Mouse (Mus musculus): ENCODE data around the gene Frem2.

Frem2 gene

GRCm38 (mm10) chr3:53555031-53555952, 101.9 kb downstream of the Frem2 start:
- DNase-seq, result peak; percentile 66 to 73

GRCm38 (mm10) chr3:53552691-53553090, 104.5 kb downstream of the Frem2 start:
- DNase-seq, result peak in 1 of 2 experiments; percentile 18

- DNase-seq, result no peak
Observed at GRCm38 (mm10) chr3:53532091-53532490, 125.1 kb downstream of the Frem2 start.

- DNase-seq, result peak in 1 of 2 experiments; percentile 4
Observed at GRCm38 (mm10) chr3:53530305-53530704, 126.8 kb downstream of the Frem2 start.

DNA sequence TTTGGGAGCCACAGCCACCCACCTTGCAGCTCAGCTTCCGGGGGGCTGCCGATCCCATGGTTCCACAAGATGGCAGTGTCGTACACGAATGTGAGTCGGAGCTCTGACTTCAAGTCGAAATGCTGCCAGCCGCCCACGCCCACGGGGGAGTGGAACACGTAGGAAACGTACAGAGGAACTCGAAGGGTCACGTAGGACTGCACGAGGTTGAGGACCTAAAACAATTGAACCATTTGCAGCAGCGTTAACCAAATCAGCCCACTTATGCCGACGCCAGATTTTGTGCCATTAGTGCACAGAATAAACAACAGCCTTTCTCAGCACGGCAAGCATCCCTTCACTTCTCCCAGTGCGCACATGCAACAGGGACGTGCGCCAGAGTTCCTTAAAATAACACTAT, 131.4 kb downstream of the Frem2 start:
- DNase-seq, result peak; percentile 61 to 84

GRCm38 (mm10) chr3:53522794-53523193, 134.4 kb downstream of the Frem2 start:
- no peak for DNase-seq

DNA sequence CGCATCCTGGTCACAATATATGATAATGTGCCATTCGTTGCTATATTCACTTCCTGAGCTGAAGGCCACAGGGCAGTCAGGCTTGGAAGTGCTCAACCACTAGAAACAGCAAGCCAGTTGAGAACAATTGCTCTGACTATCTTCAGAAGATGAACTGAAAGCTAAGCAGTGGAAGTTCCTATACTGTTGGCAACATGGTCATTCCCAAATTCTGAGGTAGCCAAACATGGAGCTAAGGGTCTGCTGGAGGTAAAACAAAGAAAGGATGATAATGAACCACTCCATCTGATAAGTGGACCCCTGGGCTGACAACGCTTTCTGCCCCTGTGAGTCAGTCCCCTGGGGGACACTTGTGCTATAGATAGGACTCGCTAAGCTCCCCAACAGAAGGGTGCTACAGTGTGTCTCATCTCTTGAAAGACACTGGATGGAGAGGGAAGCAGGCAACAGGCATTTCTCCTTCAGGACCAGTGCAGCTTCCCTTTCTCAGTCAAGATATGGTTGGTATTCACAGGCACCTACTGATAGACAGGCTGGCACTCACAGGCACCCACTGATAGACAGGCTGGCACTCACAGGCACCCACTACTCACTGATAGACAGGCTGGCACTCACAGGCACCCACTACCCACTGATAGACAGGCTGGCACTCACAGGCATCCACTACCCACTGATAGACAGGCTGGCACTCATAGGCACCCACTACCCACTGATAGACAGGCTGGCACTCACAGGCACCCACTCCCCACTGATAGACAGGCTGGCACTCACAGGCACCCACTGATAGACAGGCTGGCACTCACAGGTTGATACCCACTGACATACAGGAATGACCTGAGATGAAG, 142.7 kb downstream of the Frem2 start:
- DNase-seq, result no peak

- peak in 1 of 2 experiments; percentile 5 for DNase-seq
Observed at GRCm38 (mm10) chr3:53513096-53513495, 144.1 kb downstream of the Frem2 start.

- no peak for DNase-seq
Observed at GRCm38 (mm10) chr3:53502428-53502827, 154.7 kb downstream of the Frem2 start.

- DNase-seq, result peak; percentile 52 to 58
Observed at GRCm38 (mm10) chr3:53498351-53498905, 158.7 kb downstream of the Frem2 start.

GRCm38 (mm10) chr3:53488353-53488752, 168.8 kb downstream of the Frem2 start, which contains the start of gene Stoml3:
TSS of gene Stoml3 (plus strand) at chr3:53488653.
- DNase-seq, result no peak

- DNase-seq, result no peak
Observed at GRCm38 (mm10) chr3:53486996-53487576, 170.1 kb downstream of the Frem2 start.

GRCm38 (mm10) chr3:53486561-53486960, 170.6 kb downstream of the Frem2 start:
- DNase-seq, result no peak

DNA sequence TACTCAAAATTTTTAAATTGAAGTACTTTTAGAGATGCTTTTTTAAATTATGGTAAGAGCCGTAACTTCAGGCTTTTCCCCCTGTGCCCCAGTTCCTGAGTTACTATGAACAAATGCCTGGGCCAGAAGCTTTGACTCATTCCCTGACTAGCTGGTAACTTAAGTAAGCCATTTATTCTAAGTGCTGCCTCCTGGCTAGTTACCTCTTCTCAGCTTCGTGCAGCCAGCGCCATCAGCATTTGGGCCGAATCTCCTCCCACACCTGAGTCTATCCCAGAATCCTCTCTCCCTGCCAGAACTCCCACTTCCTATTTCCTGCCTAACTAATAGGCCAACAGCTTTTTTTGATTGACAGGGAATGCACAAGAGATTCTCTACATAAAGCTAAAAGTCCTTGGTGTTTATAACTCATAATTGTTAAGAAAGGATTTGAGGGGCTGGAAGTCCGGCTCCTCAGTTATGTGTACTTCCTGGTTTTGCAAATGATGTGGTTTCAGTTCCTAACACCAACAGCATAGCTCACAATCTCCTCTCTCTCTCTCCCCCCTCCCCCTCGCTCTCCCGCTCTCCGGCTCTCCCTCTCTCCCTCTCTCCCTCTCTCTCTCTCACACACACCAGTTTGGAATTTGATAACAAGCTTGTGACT, 173.6 kb downstream of the Frem2 start:
- DNase-seq, result peak in 1 of 2 experiments; percentile 34

- no peak for DNase-seq
Observed at GRCm38 (mm10) chr3:53478419-53479046, 178.6 kb downstream of the Frem2 start.

DNA sequence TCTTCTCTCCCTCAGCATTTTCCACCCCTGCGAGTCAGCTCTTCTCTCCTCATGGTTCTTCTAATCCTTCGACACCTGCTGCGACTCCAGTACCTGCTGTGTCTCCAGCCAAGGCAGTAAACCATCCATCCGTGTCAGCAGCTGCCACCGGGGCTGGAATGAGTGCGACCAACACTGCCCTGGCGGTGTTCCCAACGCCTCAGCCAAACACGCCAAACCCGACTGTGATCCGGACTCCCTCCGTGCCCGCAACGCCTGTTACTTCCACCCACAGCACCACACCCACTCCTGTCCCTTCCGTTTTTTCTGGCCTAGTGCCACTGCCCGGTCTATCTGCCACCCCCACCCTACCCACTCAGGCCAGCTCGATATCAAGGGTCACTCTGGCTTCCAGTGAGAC, 179.7 kb downstream of the Frem2 start:
- peak; percentile 85 to 88 for DNase-seq

DNA sequence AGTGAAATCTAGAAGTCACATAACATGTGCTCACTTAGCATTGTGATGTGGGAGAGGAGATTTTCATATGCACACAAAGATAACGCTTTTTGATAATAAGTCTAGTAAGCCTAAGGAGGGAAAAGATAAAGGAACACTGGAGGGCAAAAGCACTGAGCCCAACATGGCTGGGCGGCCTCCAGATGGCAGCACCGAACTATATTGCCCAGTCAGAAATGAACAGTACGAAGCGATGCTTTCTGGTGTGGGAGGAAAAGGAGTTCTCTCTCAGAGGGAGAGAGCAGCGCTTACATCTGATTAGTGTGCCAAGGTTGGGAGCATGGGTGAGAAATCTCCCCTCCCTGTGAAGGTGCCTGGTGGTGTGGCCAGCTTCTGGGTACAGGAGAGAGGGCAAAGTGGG, 181.3 kb downstream of the Frem2 start:
- peak; percentile 58 to 81 for DNase-seq

DNA sequence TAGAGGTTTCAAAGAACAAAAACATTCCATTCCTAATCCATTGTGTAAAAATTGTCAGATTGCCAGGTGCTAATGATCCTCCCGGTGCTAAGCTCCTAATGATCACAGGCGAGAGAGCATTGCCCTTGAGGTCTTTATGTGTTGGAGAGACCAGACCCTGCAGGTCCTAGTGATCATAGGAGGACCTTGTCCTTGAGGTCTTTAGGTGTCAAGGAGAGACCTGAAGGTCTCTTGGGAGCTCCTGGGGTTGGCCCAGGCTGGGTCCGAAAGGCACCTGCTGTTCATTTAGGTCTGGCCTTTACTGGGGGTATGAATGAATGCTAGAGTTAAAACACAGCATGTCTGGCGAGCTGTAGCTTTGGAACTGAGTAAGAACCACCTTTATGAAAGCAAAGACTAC, 183.0 kb downstream of the Frem2 start:
- DNase-seq, result no peak

DNA sequence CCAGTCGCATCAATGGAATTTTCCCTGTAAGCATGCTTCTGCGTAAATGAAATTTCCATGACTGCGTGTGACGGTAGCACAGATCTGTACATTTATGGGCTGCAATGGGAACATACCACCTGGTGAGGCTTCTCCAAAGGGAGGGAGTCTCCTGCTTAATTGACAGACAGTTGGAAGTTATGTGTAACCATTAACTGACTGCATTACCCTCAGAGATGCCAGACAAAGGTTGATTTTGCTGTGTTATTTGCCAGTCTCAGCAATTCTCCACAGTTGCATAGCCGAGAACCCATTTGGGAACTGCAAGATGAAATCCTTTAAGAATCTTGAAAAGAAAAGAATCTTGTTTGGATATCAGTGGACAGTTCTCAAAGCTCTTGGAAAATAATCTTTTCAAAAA, 185.1 kb downstream of the Frem2 start:
- peak in 1 of 2 experiments; percentile 43 for DNase-seq

DNA sequence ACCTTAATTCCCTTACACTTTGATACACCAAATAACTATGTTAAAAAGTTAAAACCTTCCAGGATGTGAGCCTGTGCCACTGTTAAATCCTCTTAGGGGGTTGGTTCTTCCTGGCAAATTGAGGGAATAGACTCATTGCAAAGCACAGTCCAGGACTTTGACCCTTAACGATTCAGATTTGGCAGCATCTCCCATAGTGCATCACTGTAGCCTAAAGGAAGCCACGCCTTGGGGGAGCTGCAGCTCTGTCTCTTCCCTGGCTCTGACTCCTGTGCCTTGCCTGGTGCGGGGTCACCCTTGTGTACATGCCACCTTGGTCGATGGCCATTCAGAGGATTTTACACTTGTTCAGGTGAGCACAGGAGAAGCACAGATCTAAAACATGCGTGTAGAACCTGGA, 187.5 kb downstream of the Frem2 start:
- DNase-seq, result peak; percentile 42 to 49

GRCm38 (mm10) chr3:53467356-53467755, 189.8 kb downstream of the Frem2 start:
- DNase-seq, result no peak

DNA sequence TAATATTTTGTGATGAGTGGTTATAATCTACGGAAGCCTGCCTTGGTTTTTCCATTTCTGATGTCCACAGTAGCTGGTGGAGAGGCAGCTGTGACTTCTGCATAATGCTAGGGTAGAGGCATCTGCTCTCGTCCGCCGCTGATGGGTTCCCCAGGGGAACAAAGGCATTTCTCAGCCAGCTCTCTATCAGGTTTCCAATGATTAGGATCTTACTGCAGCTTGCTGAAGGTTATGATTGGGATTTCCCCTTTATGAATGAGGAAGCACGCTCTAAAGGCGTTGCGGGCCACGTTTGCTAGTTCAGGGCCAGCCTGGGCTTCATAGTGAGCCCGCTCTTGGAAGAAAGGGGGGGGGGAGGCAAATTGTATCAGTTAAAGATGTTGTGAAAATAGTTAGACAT, 190.7 kb downstream of the Frem2 start:
- no peak for DNase-seq

Measured in kidney, postnatal 36 days (tissue).